Mouse (Mus musculus): Measurements from ENCODE around the gene Pdzrn4. TPM values are rescaled to one million over a fixed set of nuclear protein-coding genes. Genes with fewer than 3 reads are reported as not detected.

Gene Pdzrn4
- total and polyA plus RNA-seq, 3 experiments: 0.90 to 3.5 (median 2.7) TPM

DNA sequence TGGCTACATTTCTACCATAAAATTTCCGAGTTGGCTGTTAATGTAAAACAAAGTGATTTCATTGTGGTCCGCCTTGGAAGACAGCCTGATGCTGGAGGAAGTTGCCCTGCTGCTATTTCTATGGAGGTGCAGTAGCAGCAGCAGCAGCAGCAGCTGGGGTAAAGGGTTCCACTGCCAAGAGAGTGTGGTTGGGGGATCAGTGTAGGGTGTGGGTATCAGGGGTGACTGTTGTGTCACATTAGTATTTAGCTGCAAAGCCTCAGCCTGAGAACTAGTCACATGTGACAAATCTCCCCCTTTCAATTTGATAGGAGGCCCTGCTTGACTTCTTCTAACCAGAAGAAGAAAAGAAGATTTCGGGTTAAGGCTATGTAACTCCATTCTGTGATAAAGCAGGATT lies 183.5 kb downstream of the Pdzrn4 start:
- TF ChIP-seq CTCF (IDR thresholded peaks at IDR 0.05) (no peak), POLR2A (IDR thresholded peaks at IDR 0.05; ENCODE audit: insufficient read depth, low read depth, low read length) (no peak), EP300 (IDR thresholded peaks at IDR 0.05; ENCODE audit: insufficient read depth, low read depth, low read length) (no peak)
- 61% methylated on average over 3 of the region's 3 CpGs for WGBS
- Histone ChIP-seq H3K79me2 (replicated peaks; ENCODE audit: control insufficient read depth, insufficient read depth, low read length) (no peaks in the 10 kb centered on the region), H3K27ac (no peak overlapping the region), H3K9ac (ENCODE audit: low read depth, low read length) (no peak overlapping the region), H3K27me3 (ENCODE audit: control insufficient read depth, insufficient read depth, low read length) (no peaks in the 10 kb centered on the region), H3K4me1 (ENCODE audit: control insufficient read depth, insufficient read depth, low read length) (no peaks in the 10 kb centered on the region), H3K4me3 (no peak overlapping the region), H3K36me3 (ENCODE audit: control insufficient read depth, insufficient read depth, low read length) (no peaks in the 10 kb centered on the region)
- intact Hi-C loops (cut with DNase I): no loop called here
- DNase-seq: no peak

GRCm38 (mm10) chr15:92580742-92581383 lies 184.2 kb downstream of the Pdzrn4 start:
- H3K27me3 ChIP-seq (ENCODE audit: control insufficient read depth, insufficient read depth, low read length): no peaks in the 10 kb centered on the region
- WGBS: 86% methylated on average over 9 of the region's 9 CpGs

GRCm38 (mm10) chr15:92584357-92585138 lies 187.9 kb downstream of the Pdzrn4 start:
- no peaks in the 10 kb centered on the region for H3K4me1 ChIP-seq (ENCODE audit: control insufficient read depth, insufficient read depth, low read length)
- H3K27me3 ChIP-seq (ENCODE audit: control insufficient read depth, insufficient read depth, low read length): no peaks in the 10 kb centered on the region
- H3K79me2 ChIP-seq (replicated peaks; ENCODE audit: control insufficient read depth, insufficient read depth, low read length): no peaks in the 10 kb centered on the region
- H3K9ac ChIP-seq (ENCODE audit: low read depth, low read length): no peak overlapping the region
- DNase-seq: no peak
- no peak for TF ChIP-seq POLR2A (IDR thresholded peaks at IDR 0.05; ENCODE audit: insufficient read depth, low read depth, low read length)
- no peak for TF ChIP-seq EP300 (IDR thresholded peaks at IDR 0.05; ENCODE audit: insufficient read depth, low read depth, low read length)
- no peak for TF ChIP-seq CTCF (IDR thresholded peaks at IDR 0.05)
- 70% methylated on average over 14 of the region's 14 CpGs for WGBS
- intact Hi-C loops (cut with DNase I): no loop called here
- H3K36me3 ChIP-seq (ENCODE audit: control insufficient read depth, insufficient read depth, low read length): no peaks in the 10 kb centered on the region
- H3K27ac ChIP-seq: no peak overlapping the region
- no peak overlapping the region for H3K4me3 ChIP-seq

More at GRCm38 (mm10) chr15:92580742-92581383, 184.2 kb downstream of the Pdzrn4 start:
- Histone ChIP-seq H3K4me3 (no peak overlapping the region), H3K79me2 (replicated peaks; ENCODE audit: control insufficient read depth, insufficient read depth, low read length) (no peaks in the 10 kb centered on the region), H3K4me1 (ENCODE audit: control insufficient read depth, insufficient read depth, low read length) (no peaks in the 10 kb centered on the region), H3K9ac (ENCODE audit: low read depth, low read length) (no peak overlapping the region), H3K36me3 (ENCODE audit: control insufficient read depth, insufficient read depth, low read length) (no peaks in the 10 kb centered on the region), H3K27ac (no peak overlapping the region)
- TF ChIP-seq EP300 (IDR thresholded peaks at IDR 0.05; ENCODE audit: insufficient read depth, low read depth, low read length) (no peak), CTCF (IDR thresholded peaks at IDR 0.05) (no peak), POLR2A (IDR thresholded peaks at IDR 0.05; ENCODE audit: insufficient read depth, low read depth, low read length) (no peak)
- intact Hi-C loops (cut with DNase I): no loop called here
- no peak for DNase-seq

DNA sequence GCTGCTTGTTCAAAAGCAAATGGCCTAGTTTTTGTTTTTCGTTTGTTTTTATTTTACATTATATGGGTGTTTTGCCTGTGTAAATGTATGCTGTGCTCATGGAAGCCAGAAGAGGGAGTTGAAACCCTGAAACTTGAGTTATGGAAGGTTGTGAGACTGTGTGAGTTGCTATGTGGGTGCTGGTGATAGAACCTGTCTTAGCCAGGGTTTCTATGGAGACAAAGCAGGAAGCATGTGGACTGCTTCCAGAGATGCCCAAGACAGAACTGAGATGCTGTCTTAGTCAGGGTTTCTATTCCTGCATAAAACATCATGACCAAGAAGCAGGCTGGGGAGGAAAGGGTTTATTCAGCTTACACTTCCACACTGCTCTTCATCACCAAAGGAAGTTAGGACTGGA lies 190.8 kb downstream of the Pdzrn4 start:
- 88% methylated on average over 1 of the region's 1 CpGs for WGBS
- intact Hi-C loops (cut with DNase I): no loop called here
- Histone ChIP-seq H3K4me3 (no peak overlapping the region), H3K27me3 (ENCODE audit: control insufficient read depth, insufficient read depth, low read length) (no peaks in the 10 kb centered on the region), H3K36me3 (ENCODE audit: control insufficient read depth, insufficient read depth, low read length) (no peaks in the 10 kb centered on the region), H3K4me1 (ENCODE audit: control insufficient read depth, insufficient read depth, low read length) (no peaks in the 10 kb centered on the region), H3K9ac (ENCODE audit: low read depth, low read length) (no peak overlapping the region), H3K27ac (no peak overlapping the region), H3K79me2 (replicated peaks; ENCODE audit: control insufficient read depth, insufficient read depth, low read length) (no peaks in the 10 kb centered on the region)
- DNase-seq: no peak
- no peak for TF ChIP-seq POLR2A (IDR thresholded peaks at IDR 0.05; ENCODE audit: insufficient read depth, low read depth, low read length)
- TF ChIP-seq CTCF (IDR thresholded peaks at IDR 0.05): no peak
- no peak for TF ChIP-seq EP300 (IDR thresholded peaks at IDR 0.05; ENCODE audit: insufficient read depth, low read depth, low read length)

GRCm38 (mm10) chr15:92594721-92595120 lies 198.0 kb downstream of the Pdzrn4 start:
- intact Hi-C loops (cut with DNase I): no loop called here
- H3K27ac ChIP-seq: no peak overlapping the region
- DNase-seq: no peak
- H3K79me2 ChIP-seq (replicated peaks; ENCODE audit: control insufficient read depth, insufficient read depth, low read length): no peaks in the 10 kb centered on the region
- H3K36me3 ChIP-seq (ENCODE audit: control insufficient read depth, insufficient read depth, low read length): no peaks in the 10 kb centered on the region
- no peak overlapping the region for H3K4me3 ChIP-seq
- H3K4me1 ChIP-seq (ENCODE audit: control insufficient read depth, insufficient read depth, low read length): no peaks in the 10 kb centered on the region; the same call in 1 of the 2 replicates
- H3K27me3 ChIP-seq (ENCODE audit: control insufficient read depth, insufficient read depth, low read length): peaks cover 1% of the 10 kb centered on the region; the same call in 1 of the 2 replicates
- WGBS: 18% methylated on average over 2 of the region's 2 CpGs
- no peak overlapping the region for H3K9ac ChIP-seq (ENCODE audit: low read depth, low read length)
- TF ChIP-seq EP300 (IDR thresholded peaks at IDR 0.05; ENCODE audit: insufficient read depth, low read depth, low read length): no peak
- no peak for TF ChIP-seq CTCF (IDR thresholded peaks at IDR 0.05)
- no peak for TF ChIP-seq POLR2A (IDR thresholded peaks at IDR 0.05; ENCODE audit: insufficient read depth, low read depth, low read length)

All from heart, adult 2 months (tissue).